Mouse (Mus musculus) lung, postnatal 25 days (tissue): Measurements from ENCODE around the gene Fbxw27.
A peak's percentile ranks its signal among the peaks of the same experiment; 100 is the strongest.
"Not testable (repeated sequence)": the region's sequence is repeated elsewhere in the genome, so short reads cannot be mapped to it uniquely, and the experiment has no call there.

Experiments
- DNase-seq: peaks from one replicate; pipeline ENCODE4 v3.0.0; 2022; ENCODE audit warnings: low spot score

Gene Fbxw27

DNA sequence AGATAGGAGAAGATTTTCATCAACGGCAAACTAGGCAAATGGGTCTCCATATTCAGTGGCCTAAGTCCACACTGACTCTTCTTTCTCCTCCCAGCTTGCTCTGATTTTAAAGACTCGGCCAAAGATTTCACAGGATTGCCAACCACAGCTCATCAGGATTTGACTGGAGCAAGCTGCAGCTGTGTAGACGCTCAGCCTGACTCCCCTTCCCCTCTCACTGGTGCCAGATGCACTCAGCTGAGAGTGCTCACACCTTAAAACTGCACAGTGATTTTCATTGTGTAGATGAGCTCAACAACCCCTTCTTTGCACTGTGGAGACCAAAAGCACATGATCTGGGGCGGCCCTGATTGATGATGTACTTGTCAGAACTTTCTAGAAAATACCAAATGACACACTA is at the start of gene Fbxw27:
Gene Fbxw27 (minus strand): TSS at position 101 of the 400 bp plus-strand sequence.
- DNase-seq, result not testable (repeated sequence)

DNA sequence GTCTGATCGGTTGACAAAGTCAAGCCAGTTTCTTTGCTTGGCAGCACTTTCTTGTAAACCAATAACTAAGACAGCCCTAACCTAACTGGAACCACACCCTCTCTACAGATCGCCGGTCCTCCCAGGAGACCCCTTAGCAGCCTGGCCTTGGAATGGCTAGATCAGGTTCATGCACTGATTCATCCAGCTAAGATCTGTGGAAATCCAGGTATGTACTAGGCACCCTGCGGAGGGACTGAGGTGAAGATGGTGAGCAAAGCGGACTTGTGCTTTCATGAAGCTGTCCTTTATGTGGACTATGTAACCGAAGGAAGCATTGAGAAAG is 42.6 kb upstream of the Fbxw27 start:
- no peak for DNase-seq

DNA sequence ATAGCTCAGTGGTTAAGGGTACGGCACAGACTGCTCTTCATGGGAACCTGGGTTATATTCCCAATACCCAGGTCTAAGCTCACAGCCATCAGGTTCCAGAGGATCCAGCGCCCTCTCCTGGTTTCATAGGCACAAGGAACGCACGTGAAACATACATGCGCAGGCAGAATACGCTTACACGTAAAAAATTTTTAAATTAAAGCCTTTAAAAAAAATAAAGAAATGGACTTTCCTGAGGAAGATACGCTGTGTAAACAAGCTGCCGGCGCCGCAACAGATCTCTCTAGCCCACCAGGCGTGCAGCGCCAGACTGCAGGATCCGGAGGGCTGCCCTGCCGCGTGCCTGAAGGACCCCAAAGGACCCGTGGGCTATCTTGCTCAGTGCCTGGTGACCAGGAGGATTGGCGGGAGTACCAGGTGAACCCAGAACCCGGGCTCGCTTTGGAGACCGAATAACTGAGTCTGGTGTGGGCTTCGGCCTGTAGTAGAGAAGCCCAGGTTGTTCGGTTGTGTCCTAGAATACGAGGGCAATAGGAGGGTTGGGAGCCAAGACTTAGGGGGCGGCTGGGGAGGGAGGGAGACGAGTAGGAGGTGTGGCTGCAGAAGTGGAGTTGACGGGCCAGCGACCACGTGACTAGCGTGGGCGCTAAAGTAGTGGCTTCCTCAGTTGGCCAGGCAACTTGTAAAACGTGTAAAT is 42.1 kb upstream of the Fbxw27 start, which contains the start of gene Nme6:
Gene Nme6 (plus strand): TSS at position 359 of the 697 bp plus-strand sequence.
- DNase-seq, result peak; percentile 83

DNA sequence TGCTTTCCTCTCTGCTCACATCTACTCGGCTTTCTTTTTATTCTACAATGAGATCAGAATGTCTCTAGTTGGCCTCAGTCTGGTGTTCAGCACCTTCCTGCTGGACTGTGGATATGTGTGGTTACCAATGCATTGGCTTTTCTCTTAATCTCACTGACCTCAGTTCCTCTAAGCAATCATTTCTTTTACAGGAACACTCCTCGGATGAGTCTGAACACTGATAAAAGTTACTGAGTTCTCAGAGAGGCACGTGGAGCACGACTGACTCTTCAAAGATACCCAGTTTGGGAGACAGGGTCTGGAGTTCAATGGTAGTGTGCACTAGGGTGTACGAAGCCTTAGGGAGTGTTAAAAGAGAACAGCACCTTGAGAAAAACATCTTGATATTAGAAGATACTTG is 35.7 kb upstream of the Fbxw27 start:
- DNase-seq, result no peak

DNA sequence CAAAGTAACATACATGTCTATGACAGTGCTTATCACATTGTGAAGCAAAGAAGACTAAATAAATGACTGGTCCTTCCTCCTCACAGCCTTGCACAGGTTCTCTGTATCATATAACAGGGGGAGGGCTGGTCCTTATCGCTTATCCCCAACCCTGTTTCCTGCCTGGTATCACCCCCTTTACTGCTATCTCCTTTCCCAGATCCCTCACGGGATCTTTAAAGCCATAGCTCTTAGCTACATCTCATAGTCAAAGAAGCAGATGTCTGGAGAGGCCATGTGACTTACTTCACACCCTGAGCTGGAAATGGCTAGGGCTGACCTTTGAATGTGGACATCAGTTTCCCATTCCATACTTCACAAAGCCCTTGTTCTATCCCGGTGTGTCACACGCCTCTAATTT is 35.3 kb upstream of the Fbxw27 start:
- no peak for DNase-seq

DNA sequence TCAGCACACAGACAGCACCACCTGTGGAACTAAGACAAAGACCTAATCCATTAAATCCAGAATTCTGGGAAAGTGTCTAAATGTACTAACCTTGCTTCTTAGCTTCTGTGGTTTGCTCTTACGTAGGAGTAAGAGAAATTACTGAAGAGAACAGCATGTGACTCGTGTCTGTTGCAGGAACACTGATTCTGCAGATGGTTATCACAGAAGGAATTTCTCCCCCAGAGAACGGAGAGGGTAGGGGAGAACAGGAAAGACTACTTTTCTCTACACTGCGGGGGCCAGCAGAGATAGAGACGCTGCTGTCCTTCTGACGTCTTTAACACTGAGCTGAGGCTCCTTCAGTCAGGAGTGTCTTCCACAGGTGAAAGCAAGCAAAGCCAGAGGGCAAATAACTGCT is 25.9 kb upstream of the Fbxw27 start:
- DNase-seq, result no peak

DNA sequence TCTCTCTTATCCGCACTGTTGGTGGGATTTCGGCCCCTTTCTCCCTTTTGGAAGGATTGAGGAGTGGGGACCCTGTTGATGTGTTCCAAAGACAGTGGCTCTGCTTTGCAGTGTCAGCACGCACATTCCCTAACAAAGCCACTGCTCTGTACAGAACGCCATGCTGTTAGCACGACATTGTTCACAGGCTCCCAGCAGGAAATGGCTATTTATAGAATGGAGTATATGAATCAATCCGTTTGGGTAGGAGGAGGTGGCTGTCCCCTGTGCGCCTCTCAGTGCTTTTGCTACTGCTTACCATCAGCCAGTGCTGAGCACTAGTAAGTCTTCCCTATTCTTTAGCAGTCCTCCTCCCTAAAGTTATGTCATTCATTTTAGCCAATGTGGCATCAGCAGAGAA is 23.0 kb upstream of the Fbxw27 start:
- DNase-seq, result no peak

GRCm38 (mm10) chr9:109811980-109812379 is 21.5 kb upstream of the Fbxw27 start, which contains the start of gene Spink8:
TSS of gene Spink8 (plus strand) at chr9:109812280.
- DNase-seq, result no peak

DNA sequence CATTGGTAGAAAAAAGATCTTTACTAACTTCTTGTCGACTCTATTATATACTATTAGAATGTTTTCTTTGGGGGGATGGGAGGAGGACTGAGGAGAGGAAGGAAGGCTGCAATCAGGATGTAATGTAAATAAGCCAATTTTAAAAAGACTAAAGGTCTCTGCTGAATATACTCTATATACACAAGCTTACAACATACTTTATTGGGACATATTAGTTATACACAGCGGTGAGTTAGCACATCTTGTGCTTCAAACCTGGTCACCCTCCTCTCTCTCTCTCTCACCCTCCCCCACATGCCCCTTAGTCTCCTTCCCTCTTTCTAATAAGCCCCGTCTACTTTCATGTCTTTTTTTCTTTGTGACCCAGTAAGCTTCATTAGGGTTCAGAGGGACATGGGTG is 17.4 kb upstream of the Fbxw27 start:
- no peak for DNase-seq

GRCm38 (mm10) chr9:109806695-109807293 is 16.3 kb upstream of the Fbxw27 start:
- no peak for DNase-seq

DNA sequence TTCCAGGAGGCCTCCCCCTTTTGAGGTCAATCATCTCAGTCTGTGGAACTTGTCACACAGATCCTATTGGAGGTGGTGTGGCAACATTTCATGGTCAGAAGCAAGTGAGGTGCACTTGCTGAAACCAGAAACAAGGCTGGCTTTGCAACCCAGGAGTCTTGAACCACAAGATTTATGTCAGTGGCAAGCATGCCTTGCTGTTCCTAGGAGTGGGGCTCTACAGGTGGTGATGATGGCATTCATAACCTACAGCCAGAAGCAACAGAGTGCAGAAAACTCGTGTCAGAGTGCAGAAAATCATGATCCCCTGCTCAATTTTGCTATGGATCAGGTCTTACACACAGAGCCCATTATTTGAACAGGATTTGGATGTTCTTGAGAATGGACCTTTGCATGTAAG is 15.8 kb upstream of the Fbxw27 start:
- no peak for DNase-seq

DNA sequence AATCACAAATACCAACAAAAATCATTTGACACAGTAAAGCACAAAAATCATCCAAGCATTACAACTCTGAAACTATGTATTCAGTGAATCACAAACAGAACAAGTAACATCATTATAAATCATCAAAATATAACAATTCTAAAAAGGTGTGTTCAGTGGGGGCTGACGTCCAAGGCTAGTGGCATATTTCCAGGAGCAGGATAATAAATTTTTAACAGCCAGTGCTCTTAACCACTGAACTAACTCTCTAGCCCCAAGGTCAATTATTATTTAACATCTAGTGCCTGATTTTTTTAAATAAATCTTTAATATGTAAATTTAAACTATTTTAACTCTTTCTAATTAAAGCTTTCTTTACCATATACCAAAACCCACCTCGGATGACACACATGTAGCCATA is 15.1 kb upstream of the Fbxw27 start:
- DNase-seq, result not testable (repeated sequence)

DNA sequence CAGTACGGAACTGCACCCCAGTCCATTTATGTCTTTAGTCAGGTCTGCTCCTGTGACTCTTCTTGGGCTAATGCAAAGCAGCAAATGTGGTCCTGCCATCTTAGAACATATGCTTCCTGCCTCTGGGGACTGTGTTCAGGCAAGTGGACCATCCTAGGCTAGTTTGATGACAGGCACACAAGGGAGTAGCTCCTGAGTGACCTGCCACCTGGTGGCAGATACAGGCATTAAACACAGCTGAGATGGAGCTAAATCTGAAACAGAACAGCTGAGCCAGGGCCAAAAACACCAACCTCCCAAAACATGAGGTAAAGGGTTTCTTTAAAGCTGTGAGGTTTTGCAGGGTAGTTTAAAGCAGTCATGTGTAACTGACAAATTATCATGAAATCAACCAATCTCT is 7.6 kb upstream of the Fbxw27 start:
- no peak for DNase-seq

DNA sequence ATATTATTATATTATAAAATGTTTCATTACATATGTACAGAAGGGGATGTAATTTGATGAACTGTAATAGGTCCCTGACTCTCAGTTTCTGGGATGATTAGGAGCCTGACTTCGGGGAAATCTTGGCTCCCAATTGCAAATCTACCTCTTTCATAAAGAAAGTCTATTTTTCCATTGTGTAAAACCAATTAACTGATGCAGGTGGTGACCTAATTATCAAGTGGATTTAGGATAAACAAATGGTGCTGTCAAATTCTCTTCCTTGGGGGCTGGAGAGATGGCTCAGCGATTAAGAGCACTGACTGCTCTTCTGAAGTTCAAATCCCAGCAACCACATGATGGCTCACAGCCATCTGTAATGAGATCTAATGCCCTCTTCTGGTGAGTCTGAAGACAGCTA is 5.3 kb upstream of the Fbxw27 start:
- no peak for DNase-seq

GRCm38 (mm10) chr9:109795221-109795620 is 4.8 kb upstream of the Fbxw27 start:
- DNase-seq, result no peak

- not testable (repeated sequence) for DNase-seq
Measured at GRCm38 (mm10) chr9:109766841-109767240, 23.6 kb downstream of the Fbxw27 start.

- DNase-seq, result not testable (repeated sequence)
Measured at GRCm38 (mm10) chr9:109745989-109746388, 44.5 kb downstream of the Fbxw27 start, which contains the start of gene Fbxw26. TSS of gene Fbxw26 (minus strand) at chr9:109746089.
